ENCODE assay signal across 15 mouse cellular contexts in the genomic region with DNA sequence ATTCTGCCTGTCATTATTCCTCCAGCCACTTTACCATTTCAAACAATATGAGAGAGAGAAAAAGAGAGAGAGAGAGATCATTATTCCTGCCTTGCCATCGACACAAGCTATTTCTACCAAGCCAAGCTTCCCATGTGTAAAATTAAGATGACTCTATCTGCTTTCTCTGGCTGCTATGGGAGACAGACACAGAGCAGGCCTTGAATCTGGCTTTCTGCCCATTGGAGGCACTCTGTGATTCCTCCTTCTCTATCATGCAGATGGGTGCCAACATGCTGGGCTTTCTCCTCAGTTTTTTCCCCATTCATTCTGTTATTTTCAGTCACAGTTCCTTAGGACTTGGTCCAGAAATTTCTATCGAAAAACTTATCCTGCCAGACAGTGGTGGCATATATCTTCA. TPM values are rescaled to one million over a fixed set of nuclear protein-coding genes. Genes with fewer than 3 reads are reported as not detected.
DNase-seq lines count a peak whose midpoint lies in the region; ATAC-seq and TF ChIP-seq lines count a peak whose summit lies in the region.
"Had no signal": no experiment of that assay in that cellular context is flagged by ENCODE, and none has a peak within 500 bp of the region (broad histone marks: within the 10 kb centered on the region; RNA-seq: fewer than 3 reads in every experiment).

No protein-coding gene starts in this region.

- 30% methylated on average over 2 of the region's 2 CpGs for WGBS in hindbrain, postnatal 0 days
- 84% methylated on average over 2 of the region's 2 CpGs for WGBS in hindbrain, embryonic 10.5 days

- no peaks in the 10 kb centered on the region for H3K27me3 ChIP-seq in hindbrain, postnatal 0 days (ENCODE audit: insufficient read depth, low read length)
- no peaks in the 10 kb centered on the region for H3K27me3 ChIP-seq in hindbrain, embryonic 10.5 days (ENCODE audit: insufficient read depth, poor library complexity, severe bottlenecking)
- H3K27me3 ChIP-seq: heart, embryonic 13.5 days had no signal

- peak; percentile 77 for DNase-seq in hindbrain, postnatal 0 days (ENCODE audit: low spot score)
- DNase-seq in hindbrain, embryonic 10.5 days (ENCODE audit: low spot score), result no peak
- peak; percentile 80 for DNase-seq in Muller cell, postnatal 12 days (ENCODE audit: inconsistent ontology term)
- DNase-seq in brain, adult 2 months (ENCODE audit: low read depth, low spot score), result peak; percentile 82
- DNase-seq in layer of hippocampus, adult 9-10 months (ENCODE audit: low spot score), result peak; percentile 27
- DNase-seq in embryo, embryonic 9.5 days (ENCODE audit: extremely low spot score), result no peak
- DNase-seq in adrenal gland, adult 2 months, result no peak
- DNase-seq: gastrocnemius, adult 2 months; kidney, postnatal 4 days had no signal

- no peak overlapping the region for H3K27ac ChIP-seq in hindbrain, postnatal 0 days
- H3K27ac ChIP-seq in hindbrain, embryonic 10.5 days, result no peak overlapping the region
- H3K27ac ChIP-seq: gastrocnemius, adult 2 months; heart, embryonic 13.5 days had no signal

- no peak overlapping the region for H3K9ac ChIP-seq in hindbrain, postnatal 0 days (replicated peaks; ENCODE audit: low read length)
- H3K9ac ChIP-seq: heart, embryonic 13.5 days had no signal

- no peak overlapping the region for H3K4me2 ChIP-seq in hindbrain, postnatal 0 days (ENCODE audit: low read depth, low read length)
- H3K4me2 ChIP-seq: heart, embryonic 13.5 days; liver, embryonic 11.5 days had no signal

- no peak overlapping the region for H3K4me3 ChIP-seq in hindbrain, postnatal 0 days (ENCODE audit: low read length)
- H3K4me3 ChIP-seq in hindbrain, embryonic 10.5 days, result no peak overlapping the region
- H3K4me3 ChIP-seq: gastrocnemius, adult 2 months; heart, embryonic 13.5 days had no signal

- TF ChIP-seq CTCF in hindbrain, postnatal 0 days (IDR thresholded peaks at IDR 0.05; ENCODE audit: low read depth), result no peak

- H3K4me1 ChIP-seq in hindbrain, postnatal 0 days (ENCODE audit: insufficient read depth, low read length), result 0 out of 2 replicates have a peak, but pooled peaks cover 3% of the 10 kb centered on the region
- no peaks in the 10 kb centered on the region for H3K4me1 ChIP-seq in hindbrain, embryonic 10.5 days (replicated peaks)
- H3K4me1 ChIP-seq: heart, embryonic 13.5 days had no signal

- ATAC-seq in hindbrain, postnatal 0 days, result peak; percentile 63; the same call in 1 of the 2 replicates
- no peak for ATAC-seq in cerebellum, adult (ENCODE audit: insufficient number of reproducible peaks, low FRiP score, low TSS enrichment)
- ATAC-seq: activated CD4-positive, CD25-positive, alpha-beta regulatory T cell, adult 4 months; inflammation-experienced regulatory T-cells, adult 6 months had no signal

- H3K36me3 ChIP-seq in hindbrain, postnatal 0 days (ENCODE audit: insufficient read depth, low read length), result no peaks in the 10 kb centered on the region
- H3K36me3 ChIP-seq in hindbrain, embryonic 10.5 days, result no peaks in the 10 kb centered on the region
- H3K36me3 ChIP-seq: heart, embryonic 13.5 days had no signal

- H3K9me3 ChIP-seq in hindbrain, postnatal 0 days (ENCODE audit: low read length), result no peaks in the 10 kb centered on the region
- H3K9me3 ChIP-seq in hindbrain, embryonic 10.5 days, result no peaks in the 10 kb centered on the region
- H3K9me3 ChIP-seq: heart, embryonic 13.5 days had no signal

RNA-seq across cellular contexts. Expression of a gene that starts 4.6 kb away (rescaled TPM):
- total RNA-seq in hindbrain, postnatal 0 days (2014; rRNA removed), result not detected in 2 replicates
- polyA plus RNA-seq in hindbrain, postnatal 0 days (2015; fragmentation: Nextera tagmentation; extraction: Ambion mirVana), result not detected in 2 replicates
- 0.07 TPM in 1 of 2 replicates, not detected in the other for polyA plus RNA-seq in hindbrain, embryonic 10.5 days (2016; fragmentation: Nextera tagmentation; extraction: Ambion mirVana)
- total RNA-seq in adrenal gland, adult 2 months (2021), result not detected
- polyA plus RNA-seq in adrenal gland, adult 2 months (2012; rRNA removed), result not detected in 2 replicates
- total RNA-seq: gastrocnemius, adult 2 months had no signal
- polyA plus RNA-seq: activated CD4-positive, CD25-positive, alpha-beta regulatory T cell, adult 4 months; heart, embryonic 13.5 days; inflammation-experienced regulatory T-cells, adult 6 months; liver, embryonic 11.5 days had no signal

RNA-seq across cellular contexts. Expression of a gene that starts 30.2 kb away (rescaled TPM):
- total RNA-seq in hindbrain, postnatal 0 days (2014; rRNA removed), result not detected in 2 replicates
- 0.16 and 0.28 TPM in 2 replicates for polyA plus RNA-seq in hindbrain, postnatal 0 days (2015; fragmentation: Nextera tagmentation; extraction: Ambion mirVana)
- polyA plus RNA-seq in hindbrain, embryonic 10.5 days (2016; fragmentation: Nextera tagmentation; extraction: Ambion mirVana), result 0.09 and 0.19 TPM in 2 replicates
- total RNA-seq in adrenal gland, adult 2 months (2021), result not detected
- polyA plus RNA-seq in adrenal gland, adult 2 months (2012; rRNA removed), result 0.07 TPM in 1 of 2 replicates, not detected in the other
- total RNA-seq: gastrocnemius, adult 2 months had no signal
- polyA plus RNA-seq: activated CD4-positive, CD25-positive, alpha-beta regulatory T cell, adult 4 months; heart, embryonic 13.5 days; inflammation-experienced regulatory T-cells, adult 6 months; liver, embryonic 11.5 days; stomach, embryonic 14.5 days had no signal

RNA-seq across cellular contexts. Expression of a gene that starts 57.6 kb away (rescaled TPM):
- total RNA-seq in hindbrain, postnatal 0 days (2014; rRNA removed), result 79.2 and 80.1 TPM in 2 replicates
- polyA plus RNA-seq in hindbrain, postnatal 0 days (2015; fragmentation: Nextera tagmentation; extraction: Ambion mirVana), result 38.8 and 41.3 TPM in 2 replicates
- polyA plus RNA-seq in hindbrain, embryonic 10.5 days (2016; fragmentation: Nextera tagmentation; extraction: Ambion mirVana), result 1.1 and 1.6 TPM in 2 replicates
- total RNA-seq in adrenal gland, adult 2 months (2021), result under 1 TPM in 1 of 2 experiments, not detected in 1; 0.21 TPM
- polyA plus RNA-seq in adrenal gland, adult 2 months (2012; rRNA removed), result 0.04 and 0.57 TPM in 2 replicates
- total RNA-seq: gastrocnemius, adult 2 months had no signal
- polyA plus RNA-seq: activated CD4-positive, CD25-positive, alpha-beta regulatory T cell, adult 4 months; inflammation-experienced regulatory T-cells, adult 6 months had no signal

Comparison
In these comparisons a context has a peak if more than half of its experiments do, and no peak if none do; other contexts are left out.
1. DNase-seq: peak in hindbrain, postnatal 0 days (single experiment), Muller cell, postnatal 12 days (single experiment), brain, adult 2 months (single experiment) and layer of hippocampus, adult 9-10 months (single experiment); none in hindbrain, embryonic 10.5 days (single experiment), embryo, embryonic 9.5 days (single experiment) and adrenal gland, adult 2 months (single experiment).
2. RNA of a gene that starts 57.6 kb away (polyA plus RNA-seq): 38.8 to 41.3 TPM in hindbrain, postnatal 0 days; 1.1 to 1.6 TPM in hindbrain, embryonic 10.5 days and 0.04 to 0.57 TPM in adrenal gland, adult 2 months; every median in the first group is over 10 times any median in the second.